Mouse (Mus musculus) lung, postnatal 0 days (tissue): Measurements from ENCODE around the gene 2900011O08Rik.

ENCODE experiments used
- CTCF ChIP-seq: IDR thresholded peaks from 2 replicates; pipeline ENCODE4 v1.5.1; 2016; ENCODE audit warnings: antibody characterized with exemption, mild to moderate bottlenecking
- EP300 ChIP-seq: IDR thresholded peaks from 2 replicates; pipeline ENCODE4 v1.6.1; 2016; ENCODE audit warnings: antibody characterized with exemption, mild to moderate bottlenecking, control low read depth

DNA sequence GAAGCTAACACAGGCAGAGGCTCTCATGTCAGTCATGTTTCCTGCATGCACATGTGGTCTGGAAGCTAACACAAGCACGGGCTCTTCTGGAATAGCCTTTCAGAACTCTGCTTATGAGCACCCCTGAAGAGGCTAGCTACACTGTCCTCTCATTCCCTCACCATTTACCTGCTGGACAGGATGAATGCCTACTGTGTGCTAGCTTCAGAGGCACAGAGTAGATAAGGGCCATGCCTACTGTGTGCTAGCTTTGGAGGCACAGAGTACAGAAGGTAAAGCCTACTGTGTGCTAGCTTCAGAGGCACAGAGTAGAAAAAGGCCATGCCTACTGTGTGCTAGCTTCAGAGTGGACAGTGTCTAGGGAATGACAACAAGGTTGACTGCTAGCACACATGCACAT, 8.1 kb downstream of the 2900011O08Rik start:
- TF ChIP-seq EP300 (no peak), CTCF (no peak)
